Mouse (Mus musculus) testis, adult 2 months (tissue): ENCODE measurements around the gene Cdk8.

Experiments
- CTCF ChIP-seq: fragments of 200-500 bp; IDR thresholded peaks from 2 replicates; pipeline ENCODE4 v1.5.1; 2012; ENCODE audit warnings: low read depth, mild to moderate bottlenecking, inconsistent platforms, low read length, moderate library complexity; ENCODE audit not compliant: control insufficient read depth, insufficient read depth, insufficient replicate concordance
- POLR2A ChIP-seq: fragments of 200-500 bp; IDR thresholded peaks from 2 replicates; pipeline ENCODE4 v1.6.1; 2012; ENCODE audit warnings: low read depth, mild to moderate bottlenecking, inconsistent platforms, low read length, moderate library complexity; ENCODE audit not compliant: control insufficient read depth

- no peak for TF ChIP-seq CTCF
- TF ChIP-seq POLR2A: no peak
Observed at GRCm38 (mm10) chr5:146253644-146254043, 22.6 kb downstream of the Cdk8 start.
